Mouse (Mus musculus): ENCODE measurements at regions not wholly inside any gene's neighbourhood (a gene's known extent, or its start where the extent isn't known, plus 50 kb on each side); places are given as distances from the start of the nearest gene placed in this dataset.

DNA sequence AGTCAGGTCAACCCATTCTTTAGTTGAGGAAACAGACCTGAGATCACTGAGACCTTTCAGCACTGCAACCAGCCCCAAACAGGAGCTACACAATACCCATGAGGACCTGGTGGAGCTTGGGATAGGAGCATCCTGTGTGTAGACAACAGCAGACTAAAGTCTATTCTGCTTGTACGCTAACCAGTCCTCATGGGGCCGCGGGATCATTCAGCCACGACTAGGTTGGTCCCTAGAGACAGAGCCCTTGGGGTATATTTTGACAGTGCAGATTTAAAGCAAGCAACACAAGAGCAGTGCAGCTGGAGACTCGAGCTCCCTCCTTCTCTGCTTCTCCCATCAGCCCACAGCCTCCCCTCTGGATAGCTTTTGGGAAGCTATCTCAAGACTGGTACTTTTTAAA lies 51.7 kb upstream of the Ankrd34c start:
- TF ChIP-seq POLR2A (IDR thresholded peaks at IDR 0.05; ENCODE audit: borderline replicate concordance, extremely low read depth, insufficient read depth, insufficient read length, poor library complexity, severe bottlenecking): no peak
- no peak for TF ChIP-seq CTCF (IDR thresholded peaks at IDR 0.05; ENCODE audit: borderline replicate concordance, extremely low read depth, insufficient read depth, insufficient read length)
